Mouse (Mus musculus): ENCODE measurements at regions not wholly inside any gene's neighbourhood (a gene's known extent, or its start where the extent isn't known, plus 50 kb on each side); places are given as distances from the start of the nearest gene placed in this dataset.

DNA sequence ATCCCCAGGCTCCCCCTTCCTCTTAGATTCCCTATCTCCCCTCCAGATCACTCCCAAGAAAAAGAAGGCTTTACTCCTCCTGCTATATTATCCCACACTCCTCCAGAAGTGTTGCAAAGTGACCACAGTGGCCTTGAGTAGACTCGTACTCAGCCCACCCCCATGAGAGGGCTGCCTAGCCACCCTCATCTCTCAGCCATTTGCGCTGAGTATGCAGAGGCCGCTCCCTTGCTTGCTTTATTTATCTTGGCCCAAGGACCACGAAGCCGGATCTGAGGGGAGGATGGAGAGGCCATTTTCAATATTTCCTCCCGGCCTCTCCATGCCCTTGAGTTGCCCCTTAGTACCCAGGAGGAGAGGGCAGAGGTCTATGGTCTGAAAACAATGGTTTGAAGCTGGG lies 151.9 kb downstream of the Pja1 start:
- Histone ChIP-seq H3K4me3 (replicated peaks) (no peak overlapping the region), H3K36me3 (no peaks in the 10 kb centered on the region), H3K9me3 (no peaks in the 10 kb centered on the region), H3K9ac (no peak overlapping the region), H3K27ac (no peak overlapping the region), H3K4me2 (no peak overlapping the region), H3K4me1 (no peaks in the 10 kb centered on the region; the same call in 1 of the 2 replicates), H3K27me3 (replicated peaks) (0 out of 2 replicates have a peak, but pooled peaks cover 3% of the 10 kb centered on the region)
- 29% methylated on average over 6 of the region's 6 CpGs for WGBS
- peak; percentile 42; the same call in 1 of the 2 replicates for ATAC-seq (ENCODE audit: insufficient read depth, low FRiP score, low read depth)

DNA sequence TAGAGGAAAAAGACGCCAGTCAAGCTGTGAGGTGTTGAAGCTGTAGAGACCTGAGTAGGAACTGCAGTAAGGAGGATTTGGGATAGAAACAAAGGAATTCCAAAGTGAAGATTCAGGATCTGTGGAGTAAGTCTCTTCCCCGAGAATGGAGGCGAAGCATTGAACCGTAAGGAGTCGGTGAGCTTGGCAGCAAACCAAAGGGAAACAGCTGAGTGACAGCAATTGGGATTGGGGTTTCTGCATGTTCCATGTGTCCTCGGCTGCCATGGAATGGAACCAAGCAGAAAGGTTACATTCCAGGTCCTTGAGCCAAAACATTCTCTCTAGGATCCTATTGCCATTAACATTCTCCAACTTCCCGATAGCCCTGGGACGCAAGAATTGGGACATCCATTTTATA lies 152.9 kb downstream of the Pja1 start:
- WGBS: 69% methylated on average over 8 of the region's 8 CpGs
- H3K27ac ChIP-seq: no peak overlapping the region

DNA sequence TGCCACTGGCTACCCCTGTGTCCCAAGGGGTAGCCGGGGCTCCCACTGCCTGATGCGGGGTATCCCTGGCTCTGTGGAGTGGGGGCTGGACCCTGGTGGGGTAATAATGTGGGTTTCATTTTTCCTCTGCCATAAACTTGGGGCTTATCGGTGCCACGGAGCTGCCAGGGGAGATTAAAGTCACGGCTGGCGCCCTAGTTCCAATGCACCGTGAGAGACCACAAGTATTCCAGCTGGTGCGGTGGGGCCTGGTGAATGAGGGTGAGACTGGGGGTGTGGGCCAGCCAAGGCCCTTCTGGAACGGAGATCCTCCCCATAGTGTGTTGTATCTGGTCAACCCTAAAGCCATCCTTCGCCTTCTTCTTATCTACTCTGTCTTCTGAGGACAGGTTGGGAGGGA lies 153.3 kb downstream of the Pja1 start:
- H3K4me3 ChIP-seq (replicated peaks): no peak overlapping the region
- no peak overlapping the region for H3K4me2 ChIP-seq
- H3K9me3 ChIP-seq: no peaks in the 10 kb centered on the region
- no peaks in the 10 kb centered on the region; the same call in 1 of the 2 replicates for H3K4me1 ChIP-seq
- H3K36me3 ChIP-seq: no peaks in the 10 kb centered on the region
- ATAC-seq (ENCODE audit: insufficient read depth, low FRiP score, low read depth): no peak
- no peak overlapping the region for H3K27ac ChIP-seq
- no peak overlapping the region for H3K9ac ChIP-seq
- 67% methylated on average over 10 of the region's 10 CpGs for WGBS
- H3K27me3 ChIP-seq (replicated peaks): 0 out of 2 replicates have a peak, but pooled peaks cover 3% of the 10 kb centered on the region

More for the DNA sequence above, 152.9 kb downstream of the Pja1 start:
- ATAC-seq (ENCODE audit: insufficient read depth, low FRiP score, low read depth): no peak
- no peaks in the 10 kb centered on the region for H3K9me3 ChIP-seq
- H3K9ac ChIP-seq: no peak overlapping the region
- no peak overlapping the region for H3K4me3 ChIP-seq (replicated peaks)
- H3K4me2 ChIP-seq: no peak overlapping the region
- H3K27me3 ChIP-seq (replicated peaks): 0 out of 2 replicates have a peak, but pooled peaks cover 3% of the 10 kb centered on the region
- H3K4me1 ChIP-seq: no peaks in the 10 kb centered on the region; the same call in 1 of the 2 replicates
- no peaks in the 10 kb centered on the region for H3K36me3 ChIP-seq

GRCm38 (mm10) chrX:99316410-99317056 lies 154.5 kb downstream of the Pja1 start:
- no peak overlapping the region for H3K4me2 ChIP-seq
- 0 out of 2 replicates have a peak, but pooled peaks cover 3% of the 10 kb centered on the region for H3K27me3 ChIP-seq (replicated peaks)
- H3K4me1 ChIP-seq: no peaks in the 10 kb centered on the region; the same call in 1 of the 2 replicates
- H3K9ac ChIP-seq: no peak overlapping the region
- H3K4me3 ChIP-seq (replicated peaks): no peak overlapping the region
- H3K36me3 ChIP-seq: no peaks in the 10 kb centered on the region
- H3K27ac ChIP-seq: no peak overlapping the region
- ATAC-seq (ENCODE audit: insufficient read depth, low FRiP score, low read depth): no peak; the same call in 1 of the 2 replicates
- no peaks in the 10 kb centered on the region for H3K9me3 ChIP-seq
- 76% methylated on average over 4 of the region's 4 CpGs for WGBS

GRCm38 (mm10) chrX:99299110-99299509 lies 163.2 kb downstream of the Efnb1 start:
- ATAC-seq (ENCODE audit: insufficient read depth, low FRiP score, low read depth): no peak
- H3K27ac ChIP-seq: no peak overlapping the region
- H3K4me1 ChIP-seq: no peaks in the 10 kb centered on the region
- peaks cover 8% of the 10 kb centered on the region; the same call in 1 of the 2 replicates for H3K27me3 ChIP-seq (replicated peaks)
- no peak overlapping the region for H3K4me3 ChIP-seq (replicated peaks)
- H3K4me2 ChIP-seq: no peak overlapping the region
- 66% methylated on average over 6 of the region's 6 CpGs for WGBS
- H3K36me3 ChIP-seq: no peaks in the 10 kb centered on the region
- no peaks in the 10 kb centered on the region for H3K9me3 ChIP-seq
- no peak overlapping the region for H3K9ac ChIP-seq

- no peaks in the 10 kb centered on the region for H3K36me3 ChIP-seq
- H3K9me3 ChIP-seq: no peaks in the 10 kb centered on the region
- no peak for ATAC-seq (ENCODE audit: insufficient read depth, low FRiP score, low read depth)
- no peak overlapping the region for H3K4me3 ChIP-seq (replicated peaks)
- H3K27ac ChIP-seq: no peak overlapping the region
- H3K9ac ChIP-seq: no peak overlapping the region
- H3K4me1 ChIP-seq: peaks cover 6% of the 10 kb centered on the region; the same call in 1 of the 2 replicates
- WGBS: 67% methylated on average over 8 of the region's 8 CpGs
- H3K4me2 ChIP-seq: no peak overlapping the region
- H3K27me3 ChIP-seq (replicated peaks): peaks cover 8% of the 10 kb centered on the region; the same call in 1 of the 2 replicates
These were observed 158.8 kb downstream of the Efnb1 start for GRCm38 (mm10) chrX:99294726-99295125.

- Histone ChIP-seq H3K9me3 (no peaks in the 10 kb centered on the region), H3K36me3 (no peaks in the 10 kb centered on the region), H3K4me2 (no peak overlapping the region), H3K9ac (no peak overlapping the region), H3K4me1 (peaks cover 6% of the 10 kb centered on the region; the same call in 1 of the 2 replicates), H3K27me3 (replicated peaks) (peaks cover 8% of the 10 kb centered on the region; the same call in 1 of the 2 replicates), H3K4me3 (replicated peaks) (no peak overlapping the region), H3K27ac (no peak overlapping the region)
- no peak for ATAC-seq (ENCODE audit: insufficient read depth, low FRiP score, low read depth)
- WGBS: 71% methylated on average over 6 of the region's 6 CpGs
These were observed 158.0 kb downstream of the Efnb1 start for GRCm38 (mm10) chrX:99293967-99294366.

GRCm38 (mm10) chrX:99292758-99293157 lies 156.8 kb downstream of the Efnb1 start:
- Histone ChIP-seq H3K4me1 (peaks cover 6% of the 10 kb centered on the region; the same call in 1 of the 2 replicates), H3K27me3 (replicated peaks) (peaks cover 8% of the 10 kb centered on the region; the same call in 1 of the 2 replicates), H3K9ac (no peak overlapping the region), H3K27ac (no peak overlapping the region), H3K36me3 (no peaks in the 10 kb centered on the region), H3K9me3 (no peaks in the 10 kb centered on the region), H3K4me3 (replicated peaks) (no peak overlapping the region), H3K4me2 (no peak overlapping the region)
- 71% methylated on average over 11 of the region's 11 CpGs for WGBS
- no peak for ATAC-seq (ENCODE audit: insufficient read depth, low FRiP score, low read depth)

GRCm38 (mm10) chrX:99291965-99292364 lies 156.0 kb downstream of the Efnb1 start:
- Histone ChIP-seq H3K9ac (no peak overlapping the region), H3K4me2 (no peak overlapping the region), H3K9me3 (no peaks in the 10 kb centered on the region), H3K4me1 (peaks cover 6% of the 10 kb centered on the region; the same call in 1 of the 2 replicates), H3K27me3 (replicated peaks) (peaks cover 8% of the 10 kb centered on the region; the same call in 1 of the 2 replicates), H3K4me3 (replicated peaks) (no peak overlapping the region), H3K27ac (peak overlapping the region; percentile 33; the same call in 1 of the 2 replicates), H3K36me3 (no peaks in the 10 kb centered on the region)
- 40% methylated on average over 5 of the region's 5 CpGs for WGBS
- no peak for ATAC-seq (ENCODE audit: insufficient read depth, low FRiP score, low read depth)

GRCm38 (mm10) chrX:99291423-99291963 lies 155.6 kb downstream of the Efnb1 start:
- Histone ChIP-seq H3K9ac (no peak overlapping the region), H3K9me3 (no peaks in the 10 kb centered on the region), H3K4me2 (no peak overlapping the region), H3K27ac (peak overlapping the region; percentile 61), H3K4me3 (replicated peaks) (no peak overlapping the region), H3K27me3 (replicated peaks) (peaks cover 8% of the 10 kb centered on the region; the same call in 1 of the 2 replicates), H3K36me3 (no peaks in the 10 kb centered on the region), H3K4me1 (peaks cover 6% of the 10 kb centered on the region; the same call in 1 of the 2 replicates)
- 32% methylated on average over 9 of the region's 10 CpGs for WGBS
- ATAC-seq (ENCODE audit: insufficient read depth, low FRiP score, low read depth): peak; percentile 79

- no peaks in the 10 kb centered on the region for H3K27me3 ChIP-seq (replicated peaks)
- no peak for ATAC-seq (ENCODE audit: insufficient read depth, low FRiP score, low read depth)
- H3K9me3 ChIP-seq: no peaks in the 10 kb centered on the region
- 69% methylated on average over 4 of the region's 4 CpGs for WGBS
- no peaks in the 10 kb centered on the region for H3K36me3 ChIP-seq
- H3K9ac ChIP-seq: no peak overlapping the region
- H3K4me3 ChIP-seq (replicated peaks): no peak overlapping the region
- H3K4me1 ChIP-seq: peaks cover 8% of the 10 kb centered on the region; the same call in 1 of the 2 replicates
- H3K27ac ChIP-seq: no peak overlapping the region
- no peak overlapping the region for H3K4me2 ChIP-seq
These were observed 152.1 kb downstream of the Efnb1 start for GRCm38 (mm10) chrX:99287988-99288387.

DNA sequence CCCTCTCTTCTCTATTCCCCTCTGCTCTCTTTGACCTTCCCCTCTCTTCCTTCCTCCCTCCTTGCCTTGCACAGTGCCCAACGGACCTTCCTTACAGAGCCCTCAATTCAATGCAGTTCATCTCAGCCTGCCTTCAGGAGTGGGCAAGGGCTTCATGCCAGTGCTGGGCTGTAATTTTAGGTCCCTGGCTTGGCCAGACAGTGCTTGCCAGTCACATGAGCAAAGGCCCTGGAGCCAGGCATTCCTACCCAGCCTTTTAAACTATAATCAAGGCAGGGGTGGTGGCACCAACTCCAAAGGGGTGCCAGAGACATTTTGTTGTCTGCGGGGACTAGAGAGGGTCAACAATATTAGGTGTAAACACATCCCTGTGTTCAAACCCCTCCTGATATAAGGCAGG lies 150.9 kb downstream of the Efnb1 start:
- Histone ChIP-seq H3K9ac (no peak overlapping the region), H3K4me1 (peaks cover 8% of the 10 kb centered on the region; the same call in 1 of the 2 replicates), H3K36me3 (no peaks in the 10 kb centered on the region), H3K9me3 (no peaks in the 10 kb centered on the region), H3K27ac (no peak overlapping the region), H3K27me3 (replicated peaks) (no peaks in the 10 kb centered on the region), H3K4me3 (replicated peaks) (no peak overlapping the region), H3K4me2 (no peak overlapping the region)
- 81% methylated on average over 2 of the region's 2 CpGs for WGBS
- no peak for ATAC-seq (ENCODE audit: insufficient read depth, low FRiP score, low read depth)

All from stomach, embryonic 15.5 days (tissue).